Mouse (Mus musculus) effector memory CD4-positive, alpha-beta T cell, adult 7 months (primary cell): ENCODE results near the gene Lyrm9. TPM values are rescaled to one million over a fixed set of nuclear protein-coding genes. Genes with fewer than 3 reads are reported as not detected.

Experiments
- polyA plus RNA-seq: library from polyadenylated mRNA; unstranded; fragments of 100-300 nt; shearing (Covaris generic); gene quantifications from one replicate; pipeline ENCODE4 v1.2.1, GENCODE M21; 2017

The Lyrm9 gene
- polyA plus RNA-seq = 12.3 TPM

GRCm38 (mm10) chr11:78826442-78827013 is at the start of gene Lyrm9:
Lyrm9 (plus strand) TSS chr11:78826584.

Other genes starting within 250 kb of the Lyrm9 start
- 5.7 TPM for gene Nlk, start 129.2 kb upstream of the Lyrm9 start, polyA plus RNA-seq
- gene Ccnq, start 74.9 kb upstream of the Lyrm9 start, polyA plus RNA-seq = 20.7 TPM
- not detected for gene Nos2, start 94.2 kb downstream of the Lyrm9 start, polyA plus RNA-seq
- gene Lgals9, start 158.4 kb downstream of the Lyrm9 start, polyA plus RNA-seq = 146 TPM